Mouse (Mus musculus): ENCODE data around the gene Gm20696. TPM values are rescaled to one million over a fixed set of nuclear protein-coding genes. Genes with fewer than 3 reads are reported as not detected.
A peak's percentile ranks its signal among the peaks of the same experiment; 100 is the strongest.

Gene Gm20696
- polyA plus RNA-seq, 1 experiment from 2014 or later = 0.99 TPM

DNA sequence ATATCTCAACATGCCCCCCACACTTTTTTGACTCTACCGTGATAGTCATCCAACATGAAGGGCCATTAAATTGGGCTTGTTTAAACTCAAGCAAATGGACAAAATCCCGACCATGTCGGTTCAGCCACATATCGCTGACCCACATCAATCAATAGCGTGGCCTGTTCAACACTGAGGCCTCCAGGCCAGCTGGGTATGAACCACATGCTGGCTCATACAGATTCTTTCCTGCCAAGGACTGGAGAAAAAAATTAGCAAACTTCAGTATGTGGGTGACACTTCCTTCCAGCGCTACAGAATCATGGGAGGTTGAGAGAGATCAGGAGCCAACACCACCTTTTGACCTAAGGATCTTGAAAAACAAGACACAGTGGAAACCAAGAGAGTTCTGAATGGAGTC lies 294.6 kb downstream of the Gm20696 start:
- Histone ChIP-seq H3K9ac (ENCODE audit: low read length) (no peak overlapping the region), H3K4me3 (ENCODE audit: low read depth, low read length) (no peak overlapping the region), H3K9me3 (replicated peaks; ENCODE audit: control insufficient read depth, low read length) (no peaks in the 10 kb centered on the region), H3K27me3 (replicated peaks; ENCODE audit: control insufficient read depth, insufficient read depth, low read length) (no peaks in the 10 kb centered on the region), H3K27ac (ENCODE audit: low read depth, low read length) (no peak overlapping the region), H3K4me1 (ENCODE audit: control insufficient read depth, insufficient read depth, low read length) (peaks cover 20% of the 10 kb centered on the region), H3K36me3 (ENCODE audit: control insufficient read depth, insufficient read depth, low read length) (no peaks in the 10 kb centered on the region), H3K4me2 (ENCODE audit: low read length) (no peak overlapping the region)
- DNase-seq (ENCODE audit: low spot score) (no peak), ATAC-seq (no peak)
- 96% methylated on average over 6 of the region's 6 CpGs for WGBS

DNA sequence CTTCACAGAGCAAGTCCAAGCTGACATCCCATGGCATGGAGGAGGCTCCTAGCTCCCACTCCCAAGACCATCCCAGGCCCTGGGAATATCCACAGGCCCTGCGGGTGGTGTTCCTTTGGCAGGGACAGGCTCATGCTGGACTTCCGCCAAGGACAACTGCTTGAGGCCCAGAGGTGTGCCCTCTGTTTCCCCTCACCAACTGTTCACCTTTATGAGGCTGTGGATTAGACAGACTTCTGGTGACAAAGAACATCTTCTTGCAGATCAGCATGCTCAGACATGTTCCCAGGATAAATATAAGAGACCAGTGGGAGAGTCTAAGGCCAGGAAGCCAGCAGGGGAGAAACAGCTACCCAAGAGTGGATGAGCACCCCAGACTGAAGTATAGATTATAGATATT lies 296.7 kb downstream of the Gm20696 start:
- no peak overlapping the region for H3K4me3 ChIP-seq (ENCODE audit: low read depth, low read length)
- 89% methylated on average over 2 of the region's 2 CpGs for WGBS
- no peak for ATAC-seq

DNA sequence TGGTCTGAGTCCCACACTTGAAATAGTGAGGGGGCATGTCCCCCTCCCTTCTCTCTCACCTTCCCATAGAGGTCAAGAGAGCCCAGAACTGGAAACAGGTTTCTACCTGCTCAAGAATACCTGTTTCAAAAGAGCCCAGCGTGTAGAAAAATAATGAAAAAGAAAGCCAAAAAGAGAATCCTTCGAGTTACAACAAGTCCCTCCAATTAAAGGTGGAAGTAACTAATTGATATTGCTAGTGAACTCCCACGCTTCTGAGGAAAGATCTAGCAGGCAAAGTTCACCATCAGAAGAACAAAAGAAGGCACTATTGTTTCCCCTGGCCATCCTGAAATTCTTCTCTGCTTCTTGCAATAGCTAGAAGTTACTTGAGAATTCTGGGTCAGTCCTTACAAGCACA lies 297.4 kb downstream of the Gm20696 start:
- H3K27ac ChIP-seq (ENCODE audit: low read depth, low read length) = no peak overlapping the region
- WGBS = 77% methylated on average over 3 of the region's 3 CpGs
- H3K9ac ChIP-seq (ENCODE audit: low read length) = no peak overlapping the region

More for the DNA sequence above, 296.7 kb downstream of the Gm20696 start:
- no peak overlapping the region for H3K9ac ChIP-seq (ENCODE audit: low read length)
- peaks cover 7% of the 10 kb centered on the region; the same call in 1 of the 2 replicates for H3K4me1 ChIP-seq (ENCODE audit: control insufficient read depth, insufficient read depth, low read length)
- no peaks in the 10 kb centered on the region for H3K36me3 ChIP-seq (ENCODE audit: control insufficient read depth, insufficient read depth, low read length)
- no peak overlapping the region for H3K4me2 ChIP-seq (ENCODE audit: low read length)
- no peaks in the 10 kb centered on the region for H3K9me3 ChIP-seq (replicated peaks; ENCODE audit: control insufficient read depth, low read length)
- DNase-seq (ENCODE audit: low spot score) = no peak
- H3K27ac ChIP-seq (ENCODE audit: low read depth, low read length) = no peak overlapping the region
- no peaks in the 10 kb centered on the region for H3K27me3 ChIP-seq (replicated peaks; ENCODE audit: control insufficient read depth, insufficient read depth, low read length)

DNA sequence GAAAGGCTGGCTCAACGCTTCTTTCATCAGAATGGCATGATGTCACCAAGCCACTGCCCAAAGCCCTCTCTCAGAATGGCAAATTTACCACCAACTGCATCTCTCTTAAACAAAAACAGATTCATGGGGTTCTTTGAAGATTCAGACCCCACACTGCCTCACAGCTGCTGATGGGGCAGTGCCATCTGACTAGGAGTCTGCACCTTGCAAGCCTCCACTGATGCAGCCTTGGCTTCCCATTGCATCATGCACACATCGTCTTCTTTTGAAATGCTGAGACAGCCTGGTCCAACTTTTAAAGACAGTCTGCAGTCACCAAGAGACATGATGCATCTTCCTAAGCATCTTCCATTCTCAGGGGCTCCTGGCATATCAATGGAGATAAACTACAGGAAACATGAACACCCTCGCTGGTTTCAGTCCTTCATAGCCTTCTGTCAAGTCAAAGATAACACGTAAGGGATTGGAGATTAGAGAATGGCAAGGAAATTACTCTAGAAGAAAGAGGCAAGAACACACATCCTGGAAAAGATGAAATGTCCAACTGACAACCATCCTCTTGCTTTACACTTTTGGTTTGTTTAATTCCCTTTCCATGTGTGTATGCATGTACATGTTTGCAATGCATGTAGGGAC lies 298.4 kb downstream of the Gm20696 start:
- Histone ChIP-seq H3K4me1 (ENCODE audit: control insufficient read depth, insufficient read depth, low read length) (no peaks in the 10 kb centered on the region), H3K9me3 (replicated peaks; ENCODE audit: control insufficient read depth, low read length) (no peaks in the 10 kb centered on the region), H3K36me3 (ENCODE audit: control insufficient read depth, insufficient read depth, low read length) (no peaks in the 10 kb centered on the region)

More for the DNA sequence above, 297.4 kb downstream of the Gm20696 start:
- Histone ChIP-seq H3K27me3 (replicated peaks; ENCODE audit: control insufficient read depth, insufficient read depth, low read length) (no peaks in the 10 kb centered on the region), H3K4me3 (ENCODE audit: low read depth, low read length) (no peak overlapping the region), H3K4me2 (ENCODE audit: low read length) (no peak overlapping the region), H3K36me3 (ENCODE audit: control insufficient read depth, insufficient read depth, low read length) (no peaks in the 10 kb centered on the region), H3K4me1 (ENCODE audit: control insufficient read depth, insufficient read depth, low read length) (no peaks in the 10 kb centered on the region), H3K9me3 (replicated peaks; ENCODE audit: control insufficient read depth, low read length) (no peaks in the 10 kb centered on the region)
- ATAC-seq (no peak), DNase-seq (ENCODE audit: low spot score) (no peak)

DNA sequence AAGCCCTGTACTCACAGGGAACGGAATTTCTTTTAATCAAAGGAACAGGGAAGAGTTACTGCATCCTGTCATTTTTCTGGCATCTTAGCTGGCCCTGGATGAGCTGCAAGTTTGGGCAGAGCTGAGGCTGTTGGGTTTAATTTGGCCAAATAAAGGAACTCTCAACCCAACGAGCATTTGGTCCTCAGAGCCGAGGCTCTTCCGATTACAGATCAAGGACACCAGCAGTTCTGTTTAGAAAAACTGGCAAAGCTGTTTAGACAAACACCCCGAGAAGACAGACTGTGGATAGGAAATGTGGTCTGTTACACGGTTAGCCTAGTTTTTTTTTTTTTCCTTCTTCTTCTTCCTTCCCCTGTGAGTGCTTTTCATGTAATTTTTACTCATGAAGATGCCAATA lies 302.1 kb downstream of the Gm20696 start:
- Histone ChIP-seq H3K9me3 (replicated peaks; ENCODE audit: control insufficient read depth, low read length) (no peaks in the 10 kb centered on the region), H3K4me2 (ENCODE audit: low read length) (no peak overlapping the region), H3K4me1 (ENCODE audit: control insufficient read depth, insufficient read depth, low read length) (no peaks in the 10 kb centered on the region), H3K36me3 (ENCODE audit: control insufficient read depth, insufficient read depth, low read length) (no peaks in the 10 kb centered on the region), H3K4me3 (ENCODE audit: low read depth, low read length) (no peak overlapping the region), H3K27me3 (replicated peaks; ENCODE audit: control insufficient read depth, insufficient read depth, low read length) (no peaks in the 10 kb centered on the region), H3K27ac (ENCODE audit: low read depth, low read length) (no peak overlapping the region; the same call in 1 of the 2 replicates), H3K9ac (ENCODE audit: low read length) (no peak overlapping the region)
- no peak for ATAC-seq
- DNase-seq (ENCODE audit: low spot score) = peak; percentile 32
- WGBS = 76% methylated on average over 6 of the region's 6 CpGs

More for the DNA sequence above, 298.4 kb downstream of the Gm20696 start:
- H3K27ac ChIP-seq (ENCODE audit: low read depth, low read length) = no peak overlapping the region
- DNase-seq (ENCODE audit: low spot score) (no peak), ATAC-seq (no peak)
- H3K27me3 ChIP-seq (replicated peaks; ENCODE audit: control insufficient read depth, insufficient read depth, low read length) = no peaks in the 10 kb centered on the region
- 86% methylated on average over 4 of the region's 4 CpGs for WGBS
- no peak overlapping the region for H3K9ac ChIP-seq (ENCODE audit: low read length)
- H3K4me2 ChIP-seq (ENCODE audit: low read length) = no peak overlapping the region
- no peak overlapping the region for H3K4me3 ChIP-seq (ENCODE audit: low read depth, low read length)

DNA sequence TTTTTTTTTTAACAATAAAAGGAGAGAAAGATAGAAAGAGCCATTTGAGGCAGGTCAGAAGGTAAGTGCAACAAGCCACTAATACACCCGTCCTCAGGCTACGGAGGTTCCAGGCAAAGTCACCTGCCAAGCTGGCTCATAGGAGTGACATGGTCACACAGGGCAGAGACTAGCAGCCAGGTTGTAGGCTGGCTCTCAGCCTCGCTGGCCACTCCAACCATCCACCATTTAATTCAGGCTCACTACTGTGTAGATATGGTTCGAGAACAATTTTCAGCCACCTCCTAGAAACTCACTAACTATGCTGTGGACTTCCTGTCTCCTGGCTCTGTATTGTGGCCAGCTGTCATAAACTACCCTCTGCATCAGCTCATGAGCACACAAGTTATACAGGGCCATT lies 306.0 kb downstream of the Gm20696 start:
- H3K36me3 ChIP-seq (ENCODE audit: control insufficient read depth, insufficient read depth, low read length) = no peaks in the 10 kb centered on the region
- ATAC-seq (no peak), DNase-seq (ENCODE audit: low spot score) (no peak)
- no peaks in the 10 kb centered on the region for H3K9me3 ChIP-seq (replicated peaks; ENCODE audit: control insufficient read depth, low read length)
- 96% methylated on average over 4 of the region's 4 CpGs for WGBS
- no peak overlapping the region for H3K27ac ChIP-seq (ENCODE audit: low read depth, low read length)
- H3K4me2 ChIP-seq (ENCODE audit: low read length) = no peak overlapping the region
- no peaks in the 10 kb centered on the region for H3K4me1 ChIP-seq (ENCODE audit: control insufficient read depth, insufficient read depth, low read length)
- H3K4me3 ChIP-seq (ENCODE audit: low read depth, low read length) = no peak overlapping the region
- H3K9ac ChIP-seq (ENCODE audit: low read length) = no peak overlapping the region
- H3K27me3 ChIP-seq (replicated peaks; ENCODE audit: control insufficient read depth, insufficient read depth, low read length) = no peaks in the 10 kb centered on the region

DNA sequence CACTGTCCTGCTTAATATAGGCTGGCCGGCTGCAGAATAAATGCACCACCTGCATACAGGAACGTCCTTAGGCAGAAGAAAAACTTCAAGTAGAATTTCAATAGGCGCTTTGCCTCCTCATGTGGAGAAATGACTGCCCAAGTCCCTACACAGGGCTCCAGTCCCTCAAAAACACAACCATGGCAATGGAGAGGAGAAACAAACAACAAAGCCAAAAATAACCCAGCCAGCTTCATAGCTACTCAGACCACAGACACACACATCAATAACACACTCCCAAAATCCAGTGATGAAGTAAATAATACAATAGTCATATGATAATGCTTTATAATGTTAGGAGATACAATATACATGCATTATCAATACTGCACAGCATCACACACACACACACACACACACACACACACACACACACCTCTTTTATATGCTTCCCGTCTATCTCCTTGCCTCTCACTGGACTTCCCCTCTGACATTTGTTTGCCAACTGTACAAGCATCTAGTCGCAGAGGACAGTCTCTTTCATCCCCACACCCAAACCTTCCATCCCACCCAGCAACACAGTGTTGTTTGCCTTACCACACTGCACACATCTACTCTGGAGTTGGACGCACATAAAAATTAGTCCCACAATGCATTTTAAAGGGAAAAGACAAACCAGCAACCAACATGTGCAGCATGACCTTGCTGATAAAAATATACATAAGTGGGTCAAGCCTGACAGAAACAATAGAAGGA lies 306.7 kb downstream of the Gm20696 start:
- Histone ChIP-seq H3K4me2 (ENCODE audit: low read length) (no peak overlapping the region), H3K9ac (ENCODE audit: low read length) (no peak overlapping the region), H3K36me3 (ENCODE audit: control insufficient read depth, insufficient read depth, low read length) (no peaks in the 10 kb centered on the region), H3K4me3 (ENCODE audit: low read depth, low read length) (no peak overlapping the region), H3K27ac (ENCODE audit: low read depth, low read length) (no peak overlapping the region), H3K27me3 (replicated peaks; ENCODE audit: control insufficient read depth, insufficient read depth, low read length) (no peaks in the 10 kb centered on the region), H3K4me1 (ENCODE audit: control insufficient read depth, insufficient read depth, low read length) (no peaks in the 10 kb centered on the region), H3K9me3 (replicated peaks; ENCODE audit: control insufficient read depth, low read length) (no peaks in the 10 kb centered on the region)
- whole genome bisulfite sequencing = 91% methylated on average over 6 of the region's 6 CpGs
- ATAC-seq = no peak
- no peak for DNase-seq (ENCODE audit: low spot score)

DNA sequence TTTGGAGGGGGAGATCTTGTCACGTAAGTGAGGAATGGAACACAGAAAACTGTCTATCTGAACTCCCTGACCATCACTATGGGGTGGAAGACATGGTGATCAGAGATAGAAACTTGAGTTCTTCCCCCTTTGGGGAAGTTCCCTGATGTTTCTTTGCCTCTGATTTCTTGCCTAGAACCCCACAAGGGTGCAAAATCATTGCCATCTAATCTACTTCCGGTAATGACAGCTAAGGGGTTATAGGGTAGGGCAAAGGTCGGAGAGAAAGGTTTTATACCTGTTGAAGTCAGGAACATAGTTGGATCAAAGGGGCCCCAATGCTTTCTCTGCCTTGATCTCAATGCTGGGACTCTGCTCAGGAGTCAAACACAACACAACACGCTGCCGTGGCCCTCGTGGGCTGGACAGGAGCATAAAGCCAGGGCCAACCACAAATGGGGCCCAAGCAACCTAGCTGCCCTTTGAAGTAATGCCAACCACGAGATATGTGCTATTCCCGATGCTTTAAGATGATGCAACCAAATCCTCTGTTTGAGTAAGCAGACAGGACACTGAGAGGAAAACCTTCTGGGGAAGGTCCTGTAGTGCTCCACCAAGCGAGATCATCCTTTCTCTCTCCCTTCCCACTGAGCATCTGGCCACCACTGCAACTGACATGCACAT lies 307.4 kb downstream of the Gm20696 start:
- H3K36me3 ChIP-seq (ENCODE audit: control insufficient read depth, insufficient read depth, low read length) = no peaks in the 10 kb centered on the region
- H3K27me3 ChIP-seq (replicated peaks; ENCODE audit: control insufficient read depth, insufficient read depth, low read length) = no peaks in the 10 kb centered on the region
- no peak overlapping the region for H3K27ac ChIP-seq (ENCODE audit: low read depth, low read length)
- no peak overlapping the region for H3K4me3 ChIP-seq (ENCODE audit: low read depth, low read length)
- ATAC-seq (no peak), DNase-seq (ENCODE audit: low spot score) (no peak)
- WGBS = 90% methylated on average over 9 of the region's 9 CpGs
- no peak overlapping the region for H3K9ac ChIP-seq (ENCODE audit: low read length)
- no peaks in the 10 kb centered on the region for H3K9me3 ChIP-seq (replicated peaks; ENCODE audit: control insufficient read depth, low read length)
- H3K4me2 ChIP-seq (ENCODE audit: low read length) = no peak overlapping the region
- H3K4me1 ChIP-seq (ENCODE audit: control insufficient read depth, insufficient read depth, low read length) = no peaks in the 10 kb centered on the region

DNA sequence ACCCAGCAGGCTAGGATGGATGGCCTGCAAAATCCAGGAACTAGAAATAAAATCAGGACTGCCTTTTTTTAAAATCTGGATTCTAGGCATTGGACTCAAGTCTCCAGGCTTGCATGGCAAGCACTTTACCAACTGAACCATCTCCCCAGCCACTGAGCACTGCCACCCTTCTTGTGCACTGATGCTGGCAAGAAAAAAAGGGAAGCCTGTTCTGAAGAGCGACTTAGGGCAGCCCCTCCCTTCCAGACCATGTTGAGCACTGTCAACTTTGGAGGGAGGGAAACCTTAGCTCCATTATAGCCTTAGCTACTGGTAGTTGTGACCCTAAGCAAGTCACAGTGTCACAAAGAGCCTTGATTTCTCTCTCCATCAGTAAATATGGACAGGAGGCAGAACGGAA lies 308.7 kb downstream of the Gm20696 start:
- no peak for ATAC-seq
- Histone ChIP-seq H3K36me3 (ENCODE audit: control insufficient read depth, insufficient read depth, low read length) (no peaks in the 10 kb centered on the region), H3K27ac (ENCODE audit: low read depth, low read length) (no peak overlapping the region), H3K4me3 (ENCODE audit: low read depth, low read length) (no peak overlapping the region), H3K4me1 (ENCODE audit: control insufficient read depth, insufficient read depth, low read length) (no peaks in the 10 kb centered on the region), H3K9ac (ENCODE audit: low read length) (no peak overlapping the region), H3K9me3 (replicated peaks; ENCODE audit: control insufficient read depth, low read length) (no peaks in the 10 kb centered on the region), H3K4me2 (ENCODE audit: low read length) (no peak overlapping the region), H3K27me3 (replicated peaks; ENCODE audit: control insufficient read depth, insufficient read depth, low read length) (no peaks in the 10 kb centered on the region)
- no peak for DNase-seq (ENCODE audit: low spot score)
- 91% methylated on average over 2 of the region's 2 CpGs for WGBS
